Comparison of ENCODE assay signal across 11 mouse cellular contexts in the genomic region with DNA sequence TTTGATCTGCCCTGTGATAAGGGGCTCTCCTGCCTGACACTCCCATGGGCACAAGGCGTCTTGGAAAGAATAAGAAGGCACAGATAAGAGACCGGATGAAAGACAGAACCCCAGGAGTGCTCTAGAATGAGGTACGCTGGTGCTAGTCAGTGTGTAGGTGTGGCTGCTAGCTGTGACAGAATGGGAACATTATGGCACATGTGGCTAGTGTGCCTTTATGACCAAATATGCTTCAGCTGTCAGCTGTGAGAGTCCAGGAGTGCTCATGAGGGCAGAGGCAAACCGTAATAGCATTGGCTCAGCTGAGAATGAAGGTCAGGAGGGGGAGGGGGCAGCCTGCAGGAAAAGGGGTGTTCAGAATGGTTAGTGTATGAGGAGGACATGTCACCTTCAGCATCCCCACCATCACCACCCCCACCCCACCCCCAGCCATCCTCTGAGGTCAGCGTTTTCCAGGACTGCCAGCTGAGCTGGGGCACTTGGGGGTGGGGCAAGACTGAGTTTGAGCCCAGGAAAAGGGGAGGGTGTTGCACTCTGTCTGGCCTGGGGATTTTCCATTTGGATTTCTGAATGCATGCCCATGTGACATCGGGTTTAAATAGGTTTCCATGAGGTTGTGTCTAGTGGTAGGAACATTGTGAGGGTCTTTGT. TPM values are rescaled to one million over a fixed set of nuclear protein-coding genes. Genes with fewer than 3 reads are reported as not detected.
A peak's percentile ranks its signal among the peaks of the same experiment; 100 is the strongest.
DNase-seq lines count a peak whose midpoint lies in the region; ATAC-seq and TF ChIP-seq lines count a peak whose summit lies in the region.
"Had no signal": no experiment of that assay in that cellular context is flagged by ENCODE, and none has a peak within 500 bp of the region (broad histone marks: within the 10 kb centered on the region; RNA-seq: fewer than 3 reads in every experiment).

No protein-coding gene starts in this region.

- intact Hi-C loops in heart, adult 2 months (cut with DNase I) = no loop called here
- intact Hi-C loops in heart, postnatal 14 days (cut with DNase I) = loop anchor here (1.0 kb wide), 1 partner anchor 46 kb away; no protein-coding TSS in a partner anchor
- intact Hi-C loops in gastrocnemius, postnatal 36 days (cut with DNase I) = loop anchor here (5.0 kb wide), 1 partner anchor 43 kb away; no protein-coding TSS in a partner anchor

- TF ChIP-seq EP300 in heart, adult 2 months (IDR thresholded peaks at IDR 0.05; ENCODE audit: insufficient read depth, low read depth, low read length) = no peak

- no peak for DNase-seq in heart, adult 2 months
- no peak for DNase-seq in heart, postnatal 14 days
- peak; percentile 45 for DNase-seq in adipocyte (ENCODE audit: low spot score)
- no peak for DNase-seq in gastrocnemius, postnatal 36 days
- DNase-seq in embryo, embryonic 10 days (ENCODE audit: low spot score) = no peak

- whole genome bisulfite sequencing in heart, adult 2 months = 25% methylated on average over 6 of the region's 6 CpGs
- 10% methylated on average over 6 of the region's 6 CpGs for WGBS in heart, embryonic 14.5 days
- WGBS in limb, embryonic 13.5 days = 52% methylated on average over 6 of the region's 6 CpGs

- H3K4me2 ChIP-seq in heart, embryonic 14.5 days (ENCODE audit: low read length) = no peak overlapping the region
- no peak overlapping the region for H3K4me2 ChIP-seq in limb, embryonic 13.5 days (replicated peaks)
- H3K4me2 ChIP-seq: embryonic facial prominence, embryonic 12.5 days had no signal

- ATAC-seq in heart, embryonic 14.5 days (ENCODE audit: insufficient number of reproducible peaks, insufficient read depth, low FRiP score, low read depth) = peak; percentile 42
- ATAC-seq in limb, embryonic 13.5 days (ENCODE audit: low FRiP score, low read depth) = 0 out of 2 replicates have a peak, but pooled peaks have one; percentile 25
- ATAC-seq in granulocyte monocyte progenitor cell, adult 5-6 weeks (replicated peaks; ENCODE audit: poor library complexity, severe bottlenecking) = no peak

- no peaks in the 10 kb centered on the region for H3K79me2 ChIP-seq in heart, adult 2 months (replicated peaks; ENCODE audit: control insufficient read depth, insufficient read depth, low read length)

- H3K36me3 ChIP-seq in heart, adult 2 months (ENCODE audit: control insufficient read depth, insufficient read depth, low read length) = no peaks in the 10 kb centered on the region
- H3K36me3 ChIP-seq in heart, embryonic 14.5 days (ENCODE audit: control insufficient read depth, insufficient read depth, low read length) = no peaks in the 10 kb centered on the region
- H3K36me3 ChIP-seq in limb, embryonic 13.5 days = no peaks in the 10 kb centered on the region
- H3K36me3 ChIP-seq: embryonic facial prominence, embryonic 12.5 days had no signal

- peaks cover 18% of the 10 kb centered on the region for H3K4me1 ChIP-seq in heart, adult 2 months (ENCODE audit: control insufficient read depth, insufficient read depth, low read length)
- peaks cover 30 to 35% of the 10 kb centered on the region in 2 experiments for H3K4me1 ChIP-seq in heart, embryonic 14.5 days (ENCODE audit: control insufficient read depth in 2 of 2, insufficient read depth in 2 of 2, low read length in 2 of 2)
- H3K4me1 ChIP-seq in limb, embryonic 13.5 days = peaks cover 35% of the 10 kb centered on the region

- H3K27ac ChIP-seq in heart, adult 2 months = peak overlapping the region; percentile 32; the same call in 1 of the 2 replicates
- peak overlapping the region; percentile 91 to 92 for H3K27ac ChIP-seq in heart, embryonic 14.5 days (replicated peaks in 1 of 2; ENCODE audit: control insufficient read depth in 1 of 2, insufficient read depth in 1 of 2, low read depth in 2 of 2, low read length in 2 of 2)
- H3K27ac ChIP-seq in limb, embryonic 13.5 days = peak overlapping the region; percentile 33; the same call in 1 of the 2 replicates
- H3K27ac ChIP-seq: embryonic facial prominence, embryonic 12.5 days had no signal

- H3K4me3 ChIP-seq in heart, adult 2 months = no peak overlapping the region
- H3K4me3 ChIP-seq in heart, embryonic 14.5 days (ENCODE audit: control insufficient read depth in 1 of 2, insufficient read depth in 1 of 2, low read depth in 1 of 2, low read length in 2 of 2) = no peak overlapping the region
- no peak overlapping the region for H3K4me3 ChIP-seq in limb, embryonic 13.5 days
- H3K4me3 ChIP-seq: embryonic facial prominence, embryonic 12.5 days had no signal

- H3K9me3 ChIP-seq in heart, embryonic 14.5 days (ENCODE audit: control insufficient read depth, low read length) = no peaks in the 10 kb centered on the region
- no peaks in the 10 kb centered on the region for H3K9me3 ChIP-seq in limb, embryonic 13.5 days
- H3K9me3 ChIP-seq: embryonic facial prominence, embryonic 12.5 days had no signal

- TF ChIP-seq POLR2A in heart, adult 2 months (IDR thresholded peaks at IDR 0.05; ENCODE audit: insufficient read depth, low read depth, low read length) = no peak

- no peak overlapping the region for H3K9ac ChIP-seq in heart, adult 2 months (ENCODE audit: low read depth, low read length)
- peak overlapping the region; percentile 66 for H3K9ac ChIP-seq in heart, embryonic 14.5 days (ENCODE audit: low read length)
- H3K9ac ChIP-seq in limb, embryonic 13.5 days = no peak overlapping the region
- H3K9ac ChIP-seq: embryonic facial prominence, embryonic 12.5 days had no signal

- no peak for TF ChIP-seq CTCF in heart, adult 2 months (IDR thresholded peaks at IDR 0.05)

- no peaks in the 10 kb centered on the region for H3K27me3 ChIP-seq in heart, adult 2 months (ENCODE audit: control insufficient read depth, insufficient read depth, low read length)
- H3K27me3 ChIP-seq in heart, embryonic 14.5 days (ENCODE audit: control insufficient read depth, insufficient read depth, low read length) = no peaks in the 10 kb centered on the region
- H3K27me3 ChIP-seq in limb, embryonic 13.5 days = no peaks in the 10 kb centered on the region
- H3K27me3 ChIP-seq: embryonic facial prominence, embryonic 12.5 days had no signal

RNA-seq across cellular contexts. Expression of a gene that starts 1.4 kb away (rescaled TPM):
- total RNA-seq in heart, adult 2 months (2021) = under 1 TPM; 0.16 to 0.37 TPM
- polyA plus RNA-seq in heart, adult 2 months (2012; rRNA removed) = not detected in 2 replicates
- total RNA-seq in heart, postnatal 14 days (2021) = 1 to 10 TPM; 1.1 to 3.7 TPM
- polyA plus RNA-seq in heart, embryonic 14.5 days (2014; fragmentation: Nextera tagmentation; extraction: Ambion mirVana) = not detected in 2 replicates
- polyA plus RNA-seq in limb, embryonic 13.5 days (2015; fragmentation: Nextera tagmentation; extraction: Ambion mirVana) = not detected in 2 replicates
- not detected in 2 replicates for total RNA-seq in granulocyte monocyte progenitor cell, adult 5-6 weeks (2014; fragmentation: Nextera tagmentation)
- total RNA-seq in granulocyte monocyte progenitor cell, adult 5-6 weeks (2017) = 0.26 TPM in 2 replicates
- under 1 TPM in 1 of 2 experiments, not detected in 1; 0.59 TPM for total RNA-seq in gastrocnemius, postnatal 36 days (2021)
- polyA plus RNA-seq: embryonic facial prominence, embryonic 12.5 days; limb, embryonic 11.5 days had no signal

RNA-seq across cellular contexts. Expression of a gene that starts 1.4 kb away (rescaled TPM):
- total RNA-seq in heart, adult 2 months (2021) = not detected
- polyA plus RNA-seq in heart, adult 2 months (2012; rRNA removed) = 0.45 TPM in 1 of 2 replicates, not detected in the other
- total RNA-seq in heart, postnatal 14 days (2021) = not detected
- polyA plus RNA-seq in heart, embryonic 14.5 days (2014; fragmentation: Nextera tagmentation; extraction: Ambion mirVana) = not detected in 2 replicates
- polyA plus RNA-seq in limb, embryonic 13.5 days (2015; fragmentation: Nextera tagmentation; extraction: Ambion mirVana) = not detected in 2 replicates
- not detected in 2 replicates for total RNA-seq in granulocyte monocyte progenitor cell, adult 5-6 weeks (2014; fragmentation: Nextera tagmentation)
- total RNA-seq in granulocyte monocyte progenitor cell, adult 5-6 weeks (2017) = not detected in 2 replicates
- not detected for total RNA-seq in gastrocnemius, postnatal 36 days (2021)
- total RNA-seq: ES-E14 had no signal
- polyA plus RNA-seq: embryonic facial prominence, embryonic 12.5 days; limb, embryonic 11.5 days had no signal

RNA-seq across cellular contexts. Expression of a gene that starts 7.2 kb away (rescaled TPM):
- total RNA-seq in heart, adult 2 months (2021) = not detected
- 4.9 TPM in 1 of 2 replicates, not detected in the other for polyA plus RNA-seq in heart, adult 2 months (2012; rRNA removed)
- total RNA-seq in heart, postnatal 14 days (2021) = under 1 TPM in 1 of 2 experiments, not detected in 1; 0.36 TPM
- 0.19 TPM in 1 of 2 replicates, not detected in the other for polyA plus RNA-seq in heart, embryonic 14.5 days (2014; fragmentation: Nextera tagmentation; extraction: Ambion mirVana)
- polyA plus RNA-seq in limb, embryonic 13.5 days (2015; fragmentation: Nextera tagmentation; extraction: Ambion mirVana) = 0.10 TPM in 1 of 2 replicates, not detected in the other
- total RNA-seq in granulocyte monocyte progenitor cell, adult 5-6 weeks (2014; fragmentation: Nextera tagmentation) = not detected in 2 replicates
- not detected in 2 replicates for total RNA-seq in granulocyte monocyte progenitor cell, adult 5-6 weeks (2017)
- not detected for total RNA-seq in gastrocnemius, postnatal 36 days (2021)

RNA-seq across cellular contexts. Expression of a gene that starts 23.5 kb away (rescaled TPM):
- 1 to 10 TPM; 4.5 to 5.4 TPM for total RNA-seq in heart, adult 2 months (2021)
- polyA plus RNA-seq in heart, adult 2 months (2012; rRNA removed) = 2.0 and 2.9 TPM in 2 replicates
- total RNA-seq in heart, postnatal 14 days (2021) = 1 to 10 TPM; 3.7 to 5.5 TPM
- polyA plus RNA-seq in heart, embryonic 14.5 days (2014; fragmentation: Nextera tagmentation; extraction: Ambion mirVana) = 2.2 and 2.7 TPM in 2 replicates
- polyA plus RNA-seq in limb, embryonic 13.5 days (2015; fragmentation: Nextera tagmentation; extraction: Ambion mirVana) = 2.3 and 2.6 TPM in 2 replicates
- not detected in 2 replicates for total RNA-seq in granulocyte monocyte progenitor cell, adult 5-6 weeks (2014; fragmentation: Nextera tagmentation)
- not detected in 2 replicates for total RNA-seq in granulocyte monocyte progenitor cell, adult 5-6 weeks (2017)
- 1 to 10 TPM; 6.3 to 7.8 TPM for total RNA-seq in gastrocnemius, postnatal 36 days (2021)

RNA-seq across cellular contexts. Expression of a gene that starts 46.8 kb away (rescaled TPM):
- 10 to 100 TPM; 10.1 to 11.6 TPM for total RNA-seq in heart, adult 2 months (2021)
- polyA plus RNA-seq in heart, adult 2 months (2012; rRNA removed) = 9.3 and 15.3 TPM in 2 replicates
- 10 to 100 TPM; 18.3 to 18.9 TPM for total RNA-seq in heart, postnatal 14 days (2021)
- 14.6 and 16.7 TPM in 2 replicates for polyA plus RNA-seq in heart, embryonic 14.5 days (2014; fragmentation: Nextera tagmentation; extraction: Ambion mirVana)
- polyA plus RNA-seq in limb, embryonic 13.5 days (2015; fragmentation: Nextera tagmentation; extraction: Ambion mirVana) = 25.3 and 27.9 TPM in 2 replicates
- 0.39 TPM in 1 of 2 replicates, not detected in the other for total RNA-seq in granulocyte monocyte progenitor cell, adult 5-6 weeks (2014; fragmentation: Nextera tagmentation)
- 0.30 TPM in 1 of 2 replicates, not detected in the other for total RNA-seq in granulocyte monocyte progenitor cell, adult 5-6 weeks (2017)
- total RNA-seq in gastrocnemius, postnatal 36 days (2021) = 1 to 10 TPM; 4.3 to 5.4 TPM

Comparison
In these comparisons a context has a peak if more than half of its experiments do, and no peak if none do; other contexts are left out.
1. H3K27ac ChIP-seq: peak in every context shown above with its lines; median percentile 92 in heart, embryonic 14.5 days; 33 in limb, embryonic 13.5 days; 32 in heart, adult 2 months.